Mouse (Mus musculus) thymus, postnatal 25 days (tissue): ENCODE data around the gene Lrpap1.

Experiments
- DNase-seq: peaks from one replicate; pipeline ENCODE4 v3.0.0; 2022

Lrpap1 gene

DNA sequence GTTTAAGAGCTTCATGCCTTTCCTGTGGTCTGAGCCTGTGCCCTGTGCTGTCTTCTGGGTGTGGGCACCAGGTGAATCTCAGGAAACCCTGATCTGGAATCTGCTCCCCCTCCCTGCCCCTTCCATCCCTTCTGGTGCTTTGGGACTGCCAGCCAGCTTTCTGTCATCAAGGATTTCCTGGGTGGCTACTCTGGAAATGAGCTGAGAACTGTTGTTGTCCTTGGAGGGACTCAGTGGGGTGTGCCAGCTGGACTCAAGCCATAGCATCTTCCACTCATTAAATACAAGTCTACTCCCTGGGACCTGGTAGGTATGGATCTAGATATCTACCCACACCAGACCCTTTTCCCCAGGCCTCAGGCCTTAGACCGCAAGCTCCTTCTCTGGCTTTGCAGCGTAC lies 12.9 kb upstream of the Lrpap1 start:
- no peak for DNase-seq

GRCm38 (mm10) chr5:35117633-35118032 lies 12.1 kb upstream of the Lrpap1 start:
- DNase-seq = no peak

DNA sequence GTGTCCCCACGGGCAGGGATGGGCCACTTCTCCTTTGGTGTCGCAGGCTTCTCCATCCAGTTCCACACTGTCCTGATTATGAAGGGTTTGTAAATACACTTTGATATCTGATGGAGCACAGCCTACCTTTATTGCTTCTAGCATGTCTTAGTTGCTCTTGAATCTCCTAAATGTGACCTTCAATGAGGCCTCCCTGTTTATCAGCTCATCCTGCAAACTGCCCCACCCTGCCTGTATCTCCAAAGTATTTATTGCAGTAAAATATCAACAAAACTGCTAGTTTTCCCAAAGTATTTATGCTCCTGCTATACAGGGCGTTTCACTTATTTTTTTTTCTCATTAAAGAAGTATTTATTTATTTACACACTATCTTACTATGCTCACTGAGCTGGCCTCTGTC lies 10.4 kb upstream of the Lrpap1 start:
- no peak for DNase-seq

- DNase-seq = no peak
These were observed 6.9 kb upstream of the Lrpap1 start for GRCm38 (mm10) chr5:35112444-35112843.

DNA sequence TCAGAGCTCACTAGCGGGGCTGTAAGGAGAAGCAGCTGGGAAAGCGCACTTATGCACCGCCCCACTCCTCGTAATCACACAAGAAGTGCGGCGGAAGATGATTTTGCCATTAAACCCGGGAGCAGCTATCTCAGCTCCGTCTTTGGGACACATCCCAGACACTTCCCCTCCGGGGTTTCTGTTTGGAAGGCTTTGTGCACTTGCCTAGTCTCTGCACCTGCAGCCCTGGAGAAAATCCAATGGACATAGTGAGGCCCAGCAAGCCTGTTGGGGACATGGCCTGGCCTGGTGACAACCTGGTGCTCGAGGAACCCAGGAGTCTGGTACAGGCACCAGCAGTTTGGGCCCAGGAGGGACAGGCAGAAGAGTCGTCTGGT lies 344 bp upstream of the Lrpap1 start:
- no peak for DNase-seq

GRCm38 (mm10) chr5:35104183-35104959 lies 1.2 kb downstream of the Lrpap1 start:
- no peak for DNase-seq

DNA sequence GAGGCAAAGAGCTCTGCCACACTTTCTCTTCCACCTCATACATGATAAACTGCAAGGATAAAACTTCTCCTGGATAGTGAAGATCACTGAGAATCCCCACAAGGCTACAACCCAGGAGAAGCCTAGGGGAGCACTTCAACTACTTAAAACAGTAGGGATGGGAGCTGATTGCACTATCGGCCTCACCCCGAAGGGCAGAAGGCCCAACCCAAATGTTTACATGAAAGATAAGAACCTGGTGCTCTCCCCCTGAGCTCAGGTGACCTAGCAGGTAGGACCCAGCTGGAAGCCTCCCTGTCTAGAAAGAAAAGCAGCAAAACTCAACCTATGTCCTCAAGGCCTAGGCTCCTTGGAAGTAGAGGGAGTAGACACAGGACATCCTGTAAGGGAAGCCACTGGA lies 2.0 kb downstream of the Lrpap1 start:
- no peak for DNase-seq

DNA sequence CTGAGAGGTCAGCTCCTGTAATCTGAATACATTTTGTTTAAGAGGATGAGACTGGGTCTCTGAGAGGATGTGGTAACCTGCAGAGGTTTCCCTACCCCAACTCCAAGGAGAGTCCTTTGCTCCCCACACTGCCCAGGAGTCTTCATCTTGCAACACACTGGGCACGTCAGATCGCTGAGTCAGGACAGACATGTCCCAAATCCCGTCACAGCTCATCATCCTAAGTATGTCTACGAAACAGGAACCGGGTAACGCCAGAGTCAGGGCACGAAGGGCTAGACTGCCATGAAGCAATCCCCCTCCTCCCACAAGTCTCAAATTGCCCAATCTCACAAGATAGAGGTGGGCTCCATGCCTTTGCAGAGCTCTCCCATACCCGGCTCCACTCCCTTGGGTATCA lies 2.5 kb downstream of the Lrpap1 start:
- DNase-seq = no peak

- no peak for DNase-seq
These were observed 13.9 kb downstream of the Lrpap1 start for GRCm38 (mm10) chr5:35091636-35092035.

- no peak for DNase-seq
These were observed 16.0 kb downstream of the Lrpap1 start for GRCm38 (mm10) chr5:35089614-35089963.

GRCm38 (mm10) chr5:35088785-35089613 lies 16.6 kb downstream of the Lrpap1 start:
- DNase-seq = peak; percentile 67

- DNase-seq = no peak
These were observed 20.7 kb downstream of the Lrpap1 start for GRCm38 (mm10) chr5:35084913-35085312.

- DNase-seq = no peak
These were observed 26.5 kb downstream of the Lrpap1 start for GRCm38 (mm10) chr5:35079101-35079500.

DNA sequence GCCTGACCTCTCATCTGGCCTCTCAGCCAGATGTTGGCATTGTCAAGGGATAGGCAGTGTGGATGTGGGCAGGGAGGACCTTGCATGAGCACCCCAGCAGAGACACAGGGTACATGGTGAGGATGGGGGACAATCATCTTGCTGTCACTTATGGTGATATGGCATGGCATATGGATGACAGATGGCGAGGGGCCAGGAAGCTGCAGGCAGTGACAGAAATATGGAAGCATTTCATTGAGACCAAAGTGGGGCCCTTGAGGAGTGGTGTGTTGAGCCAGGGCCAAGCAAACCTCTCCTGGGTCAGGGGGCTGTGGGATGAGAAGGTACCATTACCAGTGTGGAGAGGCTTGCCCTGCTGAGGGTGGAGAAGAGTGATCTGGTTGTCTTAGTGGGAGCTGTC lies 29.2 kb downstream of the Lrpap1 start:
- DNase-seq = no peak

GRCm38 (mm10) chr5:35073992-35074391 lies 31.6 kb downstream of the Lrpap1 start:
- no peak for DNase-seq

DNA sequence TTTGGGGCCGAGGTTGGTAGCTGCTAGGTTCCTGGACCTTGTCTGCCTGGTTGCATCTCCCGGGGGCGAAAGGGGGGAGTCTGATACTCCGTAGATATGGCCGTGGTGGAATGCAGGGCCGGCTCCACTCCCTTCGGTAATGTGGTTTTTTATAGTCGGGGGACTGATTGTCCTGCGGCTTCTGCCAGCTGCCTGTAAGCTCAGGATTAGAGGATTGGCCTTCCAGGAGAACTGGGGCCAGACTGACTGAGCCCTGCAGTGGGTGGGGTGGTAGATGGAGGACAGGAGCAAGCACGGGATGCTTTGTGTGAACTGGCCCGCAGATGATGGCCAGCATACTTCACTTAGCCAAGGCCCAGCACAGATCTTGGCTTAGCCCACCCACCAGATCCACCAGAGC lies 32.3 kb downstream of the Lrpap1 start:
- DNase-seq = no peak

GRCm38 (mm10) chr5:35071855-35072254 lies 33.7 kb downstream of the Lrpap1 start:
- no peak for DNase-seq

DNA sequence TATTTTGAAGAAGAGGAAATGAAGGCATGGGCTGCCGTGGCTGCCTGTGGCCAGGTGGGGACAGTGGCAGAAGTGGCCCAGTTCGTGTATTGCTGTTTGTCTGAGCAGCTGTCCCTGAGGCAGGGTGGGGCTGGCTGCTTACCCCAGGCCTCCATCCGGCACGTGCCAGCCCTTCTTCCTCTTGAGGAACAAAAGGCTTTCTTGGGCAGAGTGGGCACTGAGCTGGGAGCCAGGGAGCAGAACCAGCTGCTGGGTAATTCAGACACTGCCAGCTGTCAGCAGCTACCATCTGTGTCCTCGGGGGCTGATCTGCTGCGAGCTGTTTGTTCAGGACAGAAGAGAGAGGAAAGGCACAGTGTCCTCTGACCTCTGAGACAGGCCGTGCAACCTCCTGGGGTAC lies 34.6 kb downstream of the Lrpap1 start:
- DNase-seq = no peak

DNA sequence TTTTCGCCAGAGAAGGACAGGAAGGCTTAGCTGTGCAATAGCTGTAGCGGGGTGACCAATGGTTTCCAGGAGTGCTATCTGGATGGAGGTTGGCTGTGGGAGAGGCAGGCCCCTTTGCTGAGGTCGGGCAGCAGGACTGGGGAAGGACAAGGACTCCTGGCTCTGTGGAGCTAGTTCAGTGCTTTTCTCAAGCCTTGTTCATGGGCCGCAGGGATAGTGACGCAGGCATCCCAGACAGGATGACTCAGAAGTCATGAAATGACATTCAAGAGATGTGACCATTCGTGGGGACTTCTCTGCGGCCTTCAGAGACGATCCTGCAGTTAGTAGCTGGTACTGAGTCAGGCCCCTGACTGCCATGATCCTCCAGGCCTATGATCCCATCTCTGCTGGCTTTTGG lies 35.3 kb downstream of the Lrpap1 start:
- DNase-seq = no peak

DNA sequence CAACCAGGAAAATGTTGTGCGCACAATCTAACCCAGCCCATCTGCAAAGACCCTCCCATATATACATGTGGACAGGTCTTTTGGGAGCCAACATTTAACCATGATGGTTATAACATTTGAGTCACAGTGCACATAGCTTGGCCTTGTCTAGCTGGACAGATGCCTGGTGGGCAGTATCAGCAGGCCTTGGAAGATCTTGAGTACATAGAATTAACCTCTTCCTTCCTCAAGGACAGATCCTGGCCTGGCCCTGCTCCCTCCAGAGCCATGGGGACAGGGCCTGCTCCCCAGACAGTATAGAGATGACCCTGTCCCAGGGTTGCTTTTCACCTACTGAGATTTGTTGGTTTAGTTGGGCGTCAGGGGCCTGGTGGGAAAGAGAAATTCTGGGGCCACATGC lies 35.7 kb downstream of the Lrpap1 start:
- no peak for DNase-seq

- DNase-seq = no peak
These were observed 45.5 kb downstream of the Lrpap1 start for GRCm38 (mm10) chr5:35060098-35060497.

DNA sequence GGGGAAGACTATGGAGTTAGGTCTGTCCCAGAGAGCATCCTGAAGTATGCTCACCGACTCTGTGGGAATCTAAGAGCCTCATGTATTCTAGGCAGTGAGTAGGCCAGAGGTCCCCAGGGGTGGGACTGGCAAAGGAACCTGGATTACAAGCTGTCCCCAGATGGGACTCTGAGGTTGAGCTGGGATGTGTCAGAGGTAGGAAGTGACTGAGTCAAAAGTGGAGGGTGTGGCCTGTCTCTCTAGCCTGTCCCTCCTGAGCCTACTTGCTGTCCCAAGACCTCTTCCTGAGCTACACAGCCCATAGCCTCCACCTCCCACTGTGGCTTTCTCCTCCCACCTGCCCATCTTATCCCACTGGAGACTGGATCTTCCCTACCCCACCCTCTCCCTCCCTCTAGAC lies 47.4 kb downstream of the Lrpap1 start:
- no peak for DNase-seq

GRCm38 (mm10) chr5:35057582-35057981 lies 48.0 kb downstream of the Lrpap1 start:
- DNase-seq = no peak

- peak; percentile 64 for DNase-seq
These were observed 48.7 kb downstream of the Lrpap1 start, which contains the start of gene Dok7 for GRCm38 (mm10) chr5:35056604-35057432. Gene Dok7 (plus strand): TSS chr5:35056766.
